In the genomic region with DNA sequence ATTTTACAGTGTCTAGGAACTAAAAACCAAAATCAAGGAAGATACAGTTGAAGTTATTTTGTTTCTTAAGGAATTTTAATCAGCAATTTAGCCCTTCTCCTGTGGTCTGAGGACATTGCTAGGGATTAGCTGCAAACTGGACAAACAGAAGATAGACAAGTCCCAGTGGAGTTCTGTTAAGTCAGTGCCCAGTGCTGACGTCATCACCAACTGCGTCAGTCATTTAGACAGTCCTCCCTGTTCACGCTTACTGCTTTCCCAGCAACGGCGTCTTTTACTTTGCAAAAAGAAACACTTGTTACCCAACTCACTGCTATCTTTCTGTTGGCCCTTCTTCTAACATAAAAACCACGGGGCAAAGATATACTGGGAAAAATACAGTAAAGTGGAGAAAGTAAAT, we compare ENCODE assay signal across 21 mouse cellular contexts. TPM values are rescaled to one million over a fixed set of nuclear protein-coding genes. Genes with fewer than 3 reads are reported as not detected.
DNase-seq lines count a peak whose midpoint lies in the region; ATAC-seq lines count a peak whose summit lies in the region.
"Had no signal": no experiment of that assay in that cellular context is flagged by ENCODE, and none has a peak within 500 bp of the region (broad histone marks: within the 10 kb centered on the region; RNA-seq: fewer than 3 reads in every experiment).

No protein-coding gene starts in this region.

- no peak for ATAC-seq in erythroid progenitor cell, adult 5-6 weeks (replicated peaks; ENCODE audit: low FRiP score, poor library complexity, severe bottlenecking)
- ATAC-seq: CD4-positive, CD25-positive, alpha-beta regulatory T cell, adult 4 months; forebrain, embryonic 13.5 days; forebrain, postnatal 0 days; hindbrain, embryonic 16.5 days; inflammation-experienced regulatory T-cells, adult 6 months had no signal

- intact Hi-C loops in heart, postnatal 10 days (cut with DNase I) = no loop called here

- DNase-seq in cerebellum, postnatal 10 days = peak; percentile 17 to 28
- DNase-seq in cerebellum, adult 9-11 months = no peak
- DNase-seq in MN1 (ENCODE audit: low spot score) = peak; percentile 64
- DNase-seq in heart, postnatal 10 days = peak; percentile 45 to 50
- peak; percentile 54 for DNase-seq in heart, postnatal 4 days
- no peak for DNase-seq in urinary bladder, postnatal 10 days (ENCODE audit: low spot score)
- no peak for DNase-seq in cerebellum, postnatal 36 days
- DNase-seq: adrenal gland, postnatal 10 days; B cell, adult 2 months; cerebellum, adult 2 months; cerebellum, postnatal 25 days; forebrain, postnatal 0 days; gastrocnemius, postnatal 25 days; kidney, adult 11 months; kidney, adult 9 months had no signal

RNA-seq across cellular contexts. Expression of a gene that starts 40.3 kb away (rescaled TPM):
- total RNA-seq in heart, postnatal 10 days (2021) = under 1 TPM; 0.60 to 0.74 TPM
- total RNA-seq in heart, postnatal 4 days (2021) = under 1 TPM; 0.95 to 0.98 TPM
- not detected in 2 replicates for total RNA-seq in erythroid progenitor cell, adult 5-6 weeks (2015; ENCODE audit: low replicate concordance)
- not detected in 2 replicates for total RNA-seq in erythroid progenitor cell, adult 5-6 weeks (2017; ENCODE audit: low replicate concordance)
- total RNA-seq: granulocyte monocyte progenitor cell, adult 5-6 weeks had no signal

Comparison
In these comparisons a context has a peak if more than half of its experiments do, and no peak if none do; other contexts are left out.
1. DNase-seq: peak in cerebellum, postnatal 10 days (2 of 2), MN1 (single experiment), heart, postnatal 10 days (2 of 2) and heart, postnatal 4 days (single experiment); none in cerebellum, adult 9-11 months (single experiment), urinary bladder, postnatal 10 days (single experiment) and cerebellum, postnatal 36 days (0 of 2).